Mouse (Mus musculus): ENCODE measurements around the gene Tmem145.
"Not testable (repeated sequence)": the region's sequence is repeated elsewhere in the genome, so short reads cannot be mapped to it uniquely, and the experiment has no call there.

Tmem145 gene

DNA sequence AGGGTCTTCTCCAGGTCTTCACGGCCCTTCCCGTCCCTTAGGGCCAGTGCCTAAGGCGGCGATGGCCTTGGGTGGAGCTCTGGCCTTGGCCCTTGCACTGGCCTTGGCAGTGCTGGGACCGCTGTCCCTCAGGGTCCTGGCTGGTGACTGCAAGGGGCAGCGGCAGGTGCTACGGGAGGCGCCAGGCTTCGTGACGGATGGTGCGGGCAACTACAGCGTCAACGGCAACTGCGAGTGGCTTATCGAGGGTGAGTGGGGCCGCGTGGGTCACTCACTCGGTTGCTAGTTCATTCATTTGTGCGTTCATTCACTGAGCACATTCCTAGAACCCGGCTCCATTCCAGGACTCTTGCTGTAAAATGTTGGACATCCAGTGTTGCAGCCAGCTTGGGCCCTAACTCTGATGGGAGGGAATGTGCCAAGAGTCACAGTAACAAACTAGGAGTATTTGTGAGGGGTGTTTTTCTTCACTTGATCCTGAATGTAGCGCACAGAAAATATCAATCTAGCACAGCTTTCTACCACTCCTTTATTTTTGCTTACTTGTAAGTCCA lies 11.6 kb downstream of the Tmem145 start:
- peak; percentile 58 for DNase-seq (ENCODE audit: low read depth, low spot score)

DNA sequence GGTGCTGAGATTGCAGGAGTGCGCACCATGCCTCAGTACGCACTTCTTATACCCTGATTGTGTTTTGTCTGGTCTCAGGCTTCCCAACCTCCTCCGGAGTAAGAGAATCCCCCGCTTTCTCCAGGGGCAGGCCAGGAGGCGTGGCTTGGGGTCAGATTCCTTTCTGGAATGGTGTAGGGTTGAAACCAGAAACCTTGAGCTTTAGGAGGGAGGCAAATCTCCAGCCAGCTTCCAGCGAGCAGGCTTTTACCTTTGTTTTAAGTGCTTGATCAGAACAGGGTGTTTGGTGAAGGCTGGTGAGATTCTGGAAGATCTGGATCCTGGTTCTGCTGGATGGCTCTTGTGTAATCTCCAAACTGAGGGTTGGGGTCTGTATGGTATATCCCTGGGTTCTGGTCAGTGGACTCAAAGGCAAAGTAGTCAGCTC lies 16.2 kb downstream of the Tmem145 start:
- no peak for DNase-seq (ENCODE audit: low read depth, low spot score)

DNA sequence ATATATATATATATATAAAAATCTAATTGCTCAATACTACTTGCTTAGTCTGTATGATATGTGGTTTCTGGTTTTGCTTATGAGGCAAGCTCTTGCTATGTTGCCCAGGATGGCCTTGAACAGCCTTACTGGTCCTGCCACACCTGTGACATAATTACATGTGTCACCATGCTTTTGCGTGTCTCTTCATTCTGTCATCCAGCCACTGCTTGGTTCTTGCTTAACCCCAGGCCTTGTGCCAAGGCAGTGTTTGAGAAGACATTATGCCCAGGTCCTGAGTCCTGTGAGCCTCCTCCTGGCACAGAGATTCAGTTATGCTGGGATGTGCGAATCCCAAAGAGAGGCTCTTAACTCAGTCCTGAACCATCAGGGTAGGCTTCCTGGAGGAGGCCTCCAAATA lies 17.3 kb downstream of the Tmem145 start:
- DNase-seq (ENCODE audit: low read depth, low spot score): no peak

DNA sequence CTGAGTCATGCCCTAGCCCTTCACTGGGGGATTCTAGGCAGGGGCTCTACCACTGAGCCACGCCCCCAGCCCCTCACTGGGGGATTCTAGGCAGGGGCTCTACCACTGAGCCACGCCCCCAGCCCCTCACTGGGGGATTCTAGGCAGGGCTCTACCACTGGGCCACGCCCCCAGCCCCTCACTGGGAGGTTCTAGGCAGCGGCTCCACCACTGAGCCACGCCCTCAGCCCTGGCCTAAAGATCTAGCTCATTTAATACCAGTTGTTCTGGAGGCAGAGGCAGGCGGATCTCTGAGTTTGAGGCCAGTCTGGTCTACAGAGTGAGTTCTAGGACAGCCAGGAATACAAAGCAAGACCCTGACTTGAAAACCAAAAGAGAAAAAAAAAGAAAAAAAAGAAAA lies 19.5 kb downstream of the Tmem145 start:
- DNase-seq (ENCODE audit: low read depth, low spot score): not testable (repeated sequence)

DNA sequence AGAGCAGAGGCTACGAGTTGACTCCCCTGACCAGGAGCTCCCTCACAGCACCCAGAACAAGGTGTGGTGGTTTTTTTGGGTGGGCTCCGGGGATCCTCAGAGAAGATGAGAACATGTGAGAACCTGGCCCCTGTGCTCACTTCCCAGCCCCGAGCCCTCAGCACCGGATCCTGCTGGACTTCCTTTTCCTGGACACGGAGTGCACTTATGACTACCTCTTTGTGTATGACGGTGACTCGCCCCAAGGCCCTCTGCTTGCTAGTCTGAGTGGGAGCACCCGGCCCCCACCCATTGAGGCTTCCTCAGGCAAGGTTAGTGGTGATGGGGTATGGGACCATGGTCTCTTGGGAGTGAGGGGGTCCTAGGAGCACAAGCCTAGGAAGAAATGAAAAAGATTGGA lies 20.3 kb downstream of the Tmem145 start:
- no peak for DNase-seq (ENCODE audit: low read depth, low spot score)

DNA sequence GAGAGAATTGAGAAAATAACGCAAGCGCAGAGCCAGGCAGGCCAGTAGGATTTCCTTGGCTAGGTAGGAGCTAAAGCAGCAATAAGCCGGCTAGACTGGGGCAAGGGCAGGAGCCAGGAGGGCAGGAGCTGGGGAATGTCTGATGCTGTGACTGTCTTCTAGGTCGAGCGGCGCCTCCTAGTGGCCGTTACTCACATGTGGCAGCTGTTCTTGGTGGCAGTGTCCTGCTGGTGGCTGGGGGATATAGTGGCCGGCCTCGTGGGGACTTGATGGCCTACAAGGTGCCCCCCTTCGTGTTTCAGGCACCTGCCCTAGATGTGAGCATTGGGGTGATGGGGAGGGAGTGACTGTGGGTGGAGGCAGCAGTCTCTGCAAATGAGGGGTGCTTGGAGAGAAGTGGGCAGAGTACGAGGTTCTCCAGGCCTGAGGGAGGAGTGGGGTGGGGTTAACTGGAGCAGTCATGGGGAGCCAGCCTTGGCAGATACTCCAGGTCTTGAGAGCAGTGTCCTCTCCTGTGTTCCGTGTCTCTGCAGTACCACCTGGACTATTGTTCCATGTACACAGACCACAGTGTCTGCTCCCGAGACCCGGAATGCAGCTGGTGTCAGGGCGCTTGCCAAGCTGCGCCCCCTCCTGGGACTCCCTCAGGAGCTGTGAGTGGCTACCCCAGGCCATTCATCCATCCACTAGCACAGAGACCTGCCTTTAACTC lies 27.8 kb downstream of the Tmem145 start:
- DNase-seq (ENCODE audit: low read depth, low spot score): peak; percentile 89

DNA sequence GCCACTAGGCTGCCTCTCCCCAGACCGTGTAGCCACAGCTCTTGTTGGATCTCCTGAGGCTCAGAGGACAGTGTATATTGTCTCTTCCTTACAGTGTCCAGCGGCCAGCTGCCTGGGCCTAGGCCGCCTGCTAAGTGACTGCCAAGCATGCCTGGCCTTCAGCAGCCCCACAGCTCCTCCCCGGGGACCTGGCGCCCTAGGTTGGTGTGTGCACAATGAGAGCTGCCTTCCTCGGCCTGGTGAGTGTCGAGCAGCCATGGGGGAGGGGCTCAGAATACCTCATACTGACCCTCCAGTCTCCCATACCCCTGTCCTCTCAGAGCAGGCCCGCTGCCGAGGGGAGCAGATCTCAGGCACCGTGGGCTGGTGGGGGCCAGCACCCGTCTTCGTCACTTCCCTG lies 28.6 kb downstream of the Tmem145 start:
- DNase-seq (ENCODE audit: low read depth, low spot score): no peak

DNA sequence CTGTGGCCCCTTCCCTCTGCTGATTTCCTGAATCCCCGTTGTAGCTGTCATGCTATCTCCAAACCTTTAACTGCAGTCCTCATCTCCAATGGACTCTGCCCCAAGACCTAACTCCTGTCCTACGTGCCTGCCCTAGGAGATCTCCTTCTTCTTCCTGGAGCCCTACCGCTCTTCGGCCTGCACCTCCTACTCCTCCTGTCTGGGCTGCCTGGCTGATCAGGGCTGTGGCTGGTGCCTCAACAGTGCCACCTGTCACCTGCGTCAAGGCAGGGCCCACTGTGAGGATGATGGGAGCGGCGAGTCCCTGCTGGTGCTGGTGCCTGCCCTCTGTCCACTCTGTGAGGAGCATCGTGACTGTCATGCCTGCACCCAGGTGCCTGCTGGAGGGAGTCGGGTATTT lies 33.4 kb downstream of the Tmem145 start:
- no peak for DNase-seq (ENCODE audit: low read depth, low spot score)

DNA sequence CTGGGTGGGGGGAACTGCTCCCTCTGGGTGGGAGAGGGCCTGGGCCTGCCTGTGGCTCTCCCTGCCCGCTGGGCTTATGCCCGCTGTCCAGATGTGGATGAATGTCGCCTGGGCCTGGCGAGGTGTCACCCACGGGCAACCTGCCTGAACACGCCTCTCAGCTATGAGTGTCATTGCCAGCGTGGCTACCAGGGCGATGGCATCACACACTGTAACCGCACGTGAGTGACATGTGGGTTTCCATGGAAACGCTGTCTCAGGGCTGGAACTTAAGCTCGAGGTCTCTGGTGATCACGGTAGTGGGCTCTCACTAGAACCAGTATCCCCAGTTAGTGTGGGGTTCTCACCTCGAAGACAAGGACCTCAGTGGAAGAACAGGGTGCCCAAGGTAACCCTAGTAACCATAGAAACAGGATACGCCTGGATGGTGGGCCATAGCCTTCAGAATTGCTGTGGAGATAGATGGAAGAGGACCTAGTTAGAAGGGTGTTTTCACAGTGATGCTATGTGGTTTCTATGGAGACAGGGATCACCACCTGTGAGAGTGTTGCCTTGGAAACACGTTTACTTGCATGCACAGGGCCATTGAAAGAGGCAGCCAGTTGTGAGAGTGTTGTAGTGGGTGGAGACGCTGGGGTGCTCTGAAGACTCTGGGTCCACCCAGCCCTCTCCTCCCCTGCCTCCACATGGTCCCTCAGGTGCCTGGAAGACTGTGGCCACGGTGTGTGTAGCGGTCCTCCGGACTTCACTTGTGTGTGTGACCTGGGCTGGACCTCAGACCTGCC lies 35.3 kb downstream of the Tmem145 start:
- DNase-seq (ENCODE audit: low read depth, low spot score): peak; percentile 73

DNA sequence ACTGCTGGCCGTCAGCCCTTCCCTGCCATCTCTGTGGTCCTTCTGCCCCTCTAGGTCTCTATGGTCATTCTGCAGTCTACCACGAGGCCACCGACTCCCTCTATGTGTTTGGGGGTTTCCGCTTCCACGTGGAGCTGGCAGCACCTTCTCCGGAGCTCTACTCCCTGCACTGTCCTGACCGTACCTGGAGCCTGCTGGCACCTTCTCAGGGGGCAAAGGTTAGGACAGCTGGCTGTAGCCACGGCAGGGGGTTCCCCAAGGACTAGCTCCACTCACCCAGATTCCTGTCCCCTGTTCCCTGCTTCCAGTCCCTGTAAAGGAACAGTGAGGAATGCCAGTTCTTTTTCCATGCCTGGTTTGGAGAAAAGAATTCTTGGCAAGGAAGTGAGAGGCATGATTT lies 43.0 kb downstream of the Tmem145 start:
- no peak for DNase-seq (ENCODE audit: low read depth, low spot score)

DNA sequence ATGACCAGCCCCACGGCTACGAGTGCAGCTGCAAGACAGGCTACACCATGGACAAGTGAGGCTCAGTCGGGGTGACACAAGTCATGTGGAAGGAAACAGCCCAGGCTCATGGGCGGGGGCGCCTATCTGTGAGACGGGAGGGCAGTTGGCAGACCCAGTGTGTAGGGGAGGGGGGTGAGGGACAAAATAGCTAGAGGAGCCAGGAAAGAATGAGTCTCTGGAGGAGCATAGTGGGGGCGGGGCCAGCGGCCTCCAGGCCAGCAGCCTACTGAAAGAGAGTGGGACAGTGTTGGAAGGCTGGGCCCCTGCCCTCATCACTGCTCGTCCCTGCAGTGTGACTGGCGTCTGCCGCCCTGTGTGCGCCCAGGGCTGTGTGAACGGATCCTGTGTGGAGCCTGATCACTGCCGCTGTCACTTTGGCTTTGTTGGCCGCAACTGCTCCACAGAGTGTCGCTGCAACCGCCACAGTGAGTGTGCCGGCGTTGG lies 52.9 kb downstream of the Tmem145 start:
- peak; percentile 30 for DNase-seq (ENCODE audit: low read depth, low spot score)

DNA sequence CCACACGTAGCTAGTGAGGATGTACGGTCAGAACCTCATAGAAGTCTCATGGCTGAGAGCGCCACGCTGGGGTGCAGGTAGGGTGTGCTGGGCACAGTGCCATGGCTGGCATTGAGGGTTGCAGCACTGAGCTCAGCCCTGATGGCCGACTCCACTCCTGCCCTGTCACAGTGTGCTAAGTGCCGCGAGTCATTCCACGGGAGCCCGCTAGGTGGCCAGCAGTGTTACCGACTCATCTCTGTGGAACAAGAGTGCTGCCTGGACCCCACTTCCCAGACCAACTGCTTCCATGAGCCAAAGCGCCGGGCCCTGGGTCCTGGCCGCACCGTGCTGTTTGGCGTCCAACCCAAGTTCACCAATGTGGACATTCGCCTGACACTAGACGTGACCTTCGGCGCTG lies 57.2 kb downstream of the Tmem145 start:
- DNase-seq (ENCODE audit: low read depth, low spot score): peak; percentile 85

DNA sequence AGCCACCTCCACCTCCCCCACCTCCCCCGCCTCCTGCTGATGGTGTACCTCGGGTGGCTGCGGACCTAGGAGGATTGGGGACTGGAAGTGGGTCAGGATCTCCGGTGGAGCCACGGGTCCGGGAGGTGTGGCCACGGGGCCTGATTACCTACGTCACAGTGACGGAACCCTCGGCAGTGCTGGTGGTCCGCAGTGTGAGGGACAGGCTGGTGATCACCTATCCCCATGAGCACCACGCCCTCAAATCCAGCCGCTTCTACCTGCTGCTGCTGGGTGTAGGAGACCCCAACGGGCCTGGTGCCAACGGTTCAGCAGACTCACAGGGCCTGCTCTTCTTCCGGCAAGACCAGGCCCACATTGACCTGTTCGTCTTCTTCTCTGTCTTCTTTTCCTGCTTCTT lies 57.7 kb downstream of the Tmem145 start:
- DNase-seq (ENCODE audit: low read depth, low spot score): no peak

Data from brain, adult 2 months (tissue).